Mouse (Mus musculus) limb, embryonic 12.5 days (tissue): ENCODE results near the gene Lpp. TPM values are rescaled to one million over a fixed set of nuclear protein-coding genes. Genes with fewer than 3 reads are reported as not detected.

Experiments used
- ATAC-seq: fragments of 200-750 bp; cut with Nextera tagmentation; 2 replicates; pipeline ENCODE4 v1.8.0; 2017; ENCODE audit warnings: low read depth, moderate TSS enrichment; ENCODE audit not compliant: insufficient number of reproducible peaks, insufficient read depth, low FRiP score, low TSS enrichment
- H3K27ac ChIP-seq: fragments of 300-500 bp; sonication (generic); 2 replicates; pipeline ENCODE4 v1.5.1; 2016; ENCODE audit warnings: mild to moderate bottlenecking, moderate library complexity
- H3K27me3 ChIP-seq: fragments of 300-500 bp; sonication (generic); 2 replicates; pipeline ENCODE4 v1.6.1; 2016; ENCODE audit warnings: mild to moderate bottlenecking, moderate library complexity
- H3K36me3 ChIP-seq: fragments of 300-500 bp; sonication (generic); 2 replicates; pipeline ENCODE4 v1.6.1; 2016; ENCODE audit warnings: mild to moderate bottlenecking, moderate library complexity
- H3K4me1 ChIP-seq: fragments of 300-500 bp; sonication (generic); replicated peaks from 2 replicates; pipeline ENCODE4 v1.6.1; 2016
- H3K4me2 ChIP-seq: fragments of 300-500 bp; sonication (generic); 2 replicates; pipeline ENCODE4 v1.6.1; 2016; ENCODE audit warnings: mild to moderate bottlenecking, moderate library complexity
- H3K4me3 ChIP-seq: fragments of 300-500 bp; sonication (generic); replicated peaks from 2 replicates; pipeline ENCODE4 v1.5.1; 2016; ENCODE audit warnings: mild to moderate bottlenecking
- H3K9ac ChIP-seq: fragments of 300-500 bp; sonication (generic); replicated peaks from 2 replicates; pipeline ENCODE4 v1.6.1; 2016; ENCODE audit warnings: mild to moderate bottlenecking, moderate library complexity
- H3K9me3 ChIP-seq: fragments of 300-500 bp; sonication (generic); 2 replicates; pipeline ENCODE4 v1.6.1; 2016; ENCODE audit warnings: mild to moderate bottlenecking, moderate library complexity
- WGBS: fragments of 180-500 bp; shearing (Covaris S2); methylation state at CpG from one replicate; pipeline ENCODE4 v1.1.7; 2016; 5-methylcytosine and 5-hydroxymethylcytosine counted together
- polyA plus RNA-seq: library from polyadenylated mRNA; unstranded; fragments of >200 nt; fragmentation: Nextera tagmentation; extraction: Ambion mirVana; gene quantifications from 2 replicates; pipeline ENCODE4 v1.2.1, GENCODE M21; 2016

Gene Lpp
- polyA plus RNA-seq, 1 experiment from 2014 or later, result 39.4 TPM

DNA sequence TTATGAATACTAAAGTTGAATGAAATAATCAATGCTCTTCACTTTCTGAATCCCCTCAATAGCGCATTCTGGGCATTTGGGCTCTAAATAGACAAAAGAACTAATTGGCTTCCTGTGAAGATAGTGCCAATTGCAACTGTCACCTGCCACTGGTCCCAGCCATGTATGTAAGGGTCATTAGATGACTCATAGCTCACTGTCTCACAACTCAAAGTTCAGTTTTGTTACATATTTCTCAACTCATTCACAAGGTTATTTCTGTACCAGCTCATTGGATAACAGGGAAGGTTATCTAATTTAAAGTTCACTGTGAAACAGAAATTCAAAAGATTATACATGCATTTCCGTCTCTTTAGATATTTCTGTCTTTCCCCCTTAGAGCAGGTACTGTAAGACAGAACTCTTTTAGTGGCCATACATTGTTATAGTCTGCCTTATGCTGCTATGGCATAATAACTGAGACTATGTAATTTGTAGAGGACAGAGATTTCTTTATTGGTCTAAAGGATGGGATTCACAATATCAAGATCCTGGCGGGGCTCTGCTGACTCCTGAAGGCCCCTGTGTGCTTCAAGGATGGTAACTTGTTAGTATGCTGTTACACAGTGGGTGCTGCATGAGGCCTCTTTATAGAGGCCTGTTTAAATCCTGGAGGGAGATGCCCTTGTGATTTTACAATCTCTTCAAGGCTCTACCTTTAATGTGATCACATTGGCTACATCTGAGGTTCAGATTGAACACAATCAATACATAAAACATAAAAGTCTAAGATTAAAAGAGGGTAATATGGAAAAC is 488.9 kb downstream of the Lpp start:
- ATAC-seq, result no peak
- Histone ChIP-seq H3K4me2 (no peak overlapping the region), H3K36me3 (no peaks in the 10 kb centered on the region), H3K9ac (no peak overlapping the region), H3K9me3 (no peaks in the 10 kb centered on the region), H3K27me3 (no peaks in the 10 kb centered on the region), H3K4me3 (no peak overlapping the region), H3K4me1 (peaks cover 13% of the 10 kb centered on the region), H3K27ac (no peak overlapping the region)
- 78% methylated on average over 3 of the region's 3 CpGs for WGBS

DNA sequence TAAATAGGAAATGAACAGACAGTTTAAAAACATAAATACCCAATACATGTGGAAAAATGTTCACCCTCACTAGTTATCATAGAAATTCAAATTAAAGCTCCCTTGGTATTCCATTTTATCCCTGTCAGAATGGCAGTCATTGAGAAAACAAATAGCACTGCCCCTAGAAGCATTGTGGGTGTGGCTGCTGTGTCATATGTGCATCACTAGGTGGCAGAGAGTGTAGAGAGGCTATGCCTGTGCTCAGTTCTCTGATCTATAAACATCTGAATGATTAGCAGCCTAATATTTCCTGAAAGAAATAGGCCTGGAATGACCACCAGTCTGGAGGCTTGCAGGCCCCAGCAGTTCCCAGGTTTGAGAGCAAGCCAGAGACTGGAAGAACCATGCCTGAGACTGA is 490.7 kb downstream of the Lpp start:
- Histone ChIP-seq H3K4me3 (no peak overlapping the region), H3K36me3 (no peaks in the 10 kb centered on the region), H3K9me3 (no peaks in the 10 kb centered on the region), H3K27ac (no peak overlapping the region), H3K4me2 (no peak overlapping the region), H3K9ac (no peak overlapping the region), H3K4me1 (peaks cover 16% of the 10 kb centered on the region), H3K27me3 (no peaks in the 10 kb centered on the region)
- no peak for ATAC-seq

DNA sequence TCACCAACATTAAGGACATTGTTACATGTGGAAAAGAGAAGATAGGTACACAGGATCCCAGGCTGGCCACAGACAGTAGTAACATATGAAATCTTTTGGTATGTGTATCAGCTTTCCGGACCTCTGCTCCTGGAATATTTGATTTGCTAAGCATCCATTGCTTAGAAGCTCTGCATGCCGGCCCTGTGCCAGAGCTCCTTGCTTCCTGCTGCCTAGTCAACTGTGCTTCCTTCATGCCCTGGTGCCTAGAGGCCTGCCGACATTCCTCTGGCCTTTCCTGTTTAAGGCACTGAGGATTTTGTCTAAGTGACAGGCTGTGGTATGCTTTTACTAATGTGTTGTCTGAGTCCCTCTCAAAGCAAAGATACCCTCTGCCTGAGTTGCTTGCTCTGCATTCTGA is 493.0 kb downstream of the Lpp start:
- Histone ChIP-seq H3K4me3 (no peak overlapping the region), H3K27me3 (no peaks in the 10 kb centered on the region), H3K36me3 (no peaks in the 10 kb centered on the region), H3K4me2 (no peak overlapping the region), H3K9me3 (no peaks in the 10 kb centered on the region), H3K27ac (no peak overlapping the region), H3K9ac (no peak overlapping the region), H3K4me1 (peaks cover 17% of the 10 kb centered on the region)
- ATAC-seq, result no peak
- WGBS, result 58% methylated on average over 3 of the region's 3 CpGs

DNA sequence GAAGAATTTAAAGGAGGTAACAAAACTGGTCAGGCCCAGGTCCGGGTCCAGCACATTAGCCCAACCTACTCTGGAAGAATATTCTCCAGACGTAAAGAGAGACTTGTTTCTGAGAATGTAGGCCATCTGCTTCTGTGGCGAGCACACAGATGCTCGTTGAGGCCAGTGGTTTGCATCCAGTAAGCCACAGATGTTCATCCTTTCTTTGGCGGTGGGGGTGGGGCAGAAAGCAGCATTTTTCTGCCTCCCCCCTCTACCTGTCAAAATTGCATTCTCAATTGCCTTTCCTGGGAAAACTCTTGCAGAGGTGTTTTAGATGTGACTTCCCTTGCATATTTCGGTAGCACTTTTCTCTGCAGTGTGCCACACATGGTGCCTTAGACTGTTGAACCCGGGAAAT is 493.6 kb downstream of the Lpp start:
- Histone ChIP-seq H3K4me3 (no peak overlapping the region), H3K9me3 (no peaks in the 10 kb centered on the region), H3K9ac (no peak overlapping the region), H3K4me1 (peaks cover 19% of the 10 kb centered on the region), H3K36me3 (no peaks in the 10 kb centered on the region), H3K27me3 (no peaks in the 10 kb centered on the region), H3K27ac (no peak overlapping the region), H3K4me2 (no peak overlapping the region)
- ATAC-seq, result no peak
- 42% methylated on average over 7 of the region's 7 CpGs for whole genome bisulfite sequencing

DNA sequence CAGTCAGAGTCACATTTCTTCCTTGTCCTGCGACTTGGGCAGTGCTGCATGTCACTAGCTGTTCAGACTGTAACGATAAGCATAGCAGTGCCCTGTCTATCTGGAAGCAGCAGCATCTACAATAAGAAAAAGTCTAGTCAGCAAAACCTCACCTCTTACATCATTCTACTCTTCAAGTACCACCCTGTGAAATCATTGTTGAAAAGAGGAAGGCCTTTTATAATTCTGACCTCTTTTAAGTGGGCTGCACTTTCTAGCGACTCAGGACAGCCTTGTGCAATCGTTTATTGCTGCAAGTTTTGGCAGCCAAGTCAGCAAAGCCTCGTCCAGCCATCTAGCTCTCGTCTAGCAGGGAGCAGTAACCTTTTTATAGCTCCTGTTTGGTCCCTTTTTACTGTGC is 498.1 kb downstream of the Lpp start:
- Histone ChIP-seq H3K9me3 (no peaks in the 10 kb centered on the region), H3K4me2 (no peak overlapping the region), H3K27ac (no peak overlapping the region), H3K4me1 (peaks cover 15% of the 10 kb centered on the region), H3K27me3 (no peaks in the 10 kb centered on the region), H3K36me3 (no peaks in the 10 kb centered on the region), H3K9ac (no peak overlapping the region), H3K4me3 (no peak overlapping the region)
- 31% methylated on average over 6 of the region's 6 CpGs for WGBS
- no peak for ATAC-seq

DNA sequence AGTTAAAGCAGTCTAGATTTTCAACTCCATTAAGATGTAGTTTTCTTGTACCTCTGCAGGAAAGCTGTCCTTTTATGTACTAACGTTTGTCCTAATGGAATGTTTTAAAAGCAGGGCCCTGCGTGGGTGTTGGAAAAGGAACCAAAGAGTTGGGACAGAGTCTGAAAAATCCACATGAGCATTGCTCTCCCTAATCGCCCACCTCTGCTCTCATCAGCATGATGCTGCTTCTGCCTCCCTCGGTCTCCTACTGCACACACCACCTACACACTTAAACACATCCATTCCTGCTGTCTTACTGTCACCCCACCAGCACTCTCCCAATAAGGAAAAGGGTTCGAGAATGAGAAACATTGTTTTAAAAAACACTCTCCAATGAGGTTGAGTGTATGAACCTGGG is 501.9 kb downstream of the Lpp start:
- H3K9ac ChIP-seq, result no peak overlapping the region
- no peaks in the 10 kb centered on the region for H3K36me3 ChIP-seq
- WGBS, result 61% methylated on average over 5 of the region's 5 CpGs
- no peak overlapping the region for H3K27ac ChIP-seq
- no peaks in the 10 kb centered on the region for H3K27me3 ChIP-seq
- ATAC-seq, result no peak
- no peak overlapping the region for H3K4me2 ChIP-seq
- peaks cover 10% of the 10 kb centered on the region for H3K4me1 ChIP-seq
- no peaks in the 10 kb centered on the region for H3K9me3 ChIP-seq
- no peak overlapping the region for H3K4me3 ChIP-seq

DNA sequence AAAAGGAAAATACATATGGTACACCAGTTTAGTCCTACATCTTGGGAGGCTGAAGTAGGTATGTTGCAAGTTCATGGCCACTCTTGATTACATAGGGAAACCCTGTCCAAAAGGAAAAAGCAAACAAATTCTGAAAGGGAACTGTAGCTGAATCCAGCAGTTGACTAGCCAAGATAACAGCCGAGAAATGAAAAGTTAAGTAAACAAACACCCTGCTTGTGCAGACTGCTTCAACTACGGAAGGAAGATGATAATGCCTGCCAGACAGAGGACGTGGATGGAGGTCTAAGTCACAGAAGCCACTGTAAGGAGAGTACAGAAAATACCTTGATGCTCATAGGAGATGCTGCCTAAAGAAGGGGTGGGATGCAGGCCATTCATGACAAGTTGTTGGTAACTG is 504.3 kb downstream of the Lpp start:
- H3K4me1 ChIP-seq, result peaks cover 20% of the 10 kb centered on the region
- no peak overlapping the region for H3K4me3 ChIP-seq
- H3K27ac ChIP-seq, result no peak overlapping the region
- 84% methylated on average over 3 of the region's 3 CpGs for WGBS
- no peaks in the 10 kb centered on the region for H3K9me3 ChIP-seq
- no peaks in the 10 kb centered on the region for H3K27me3 ChIP-seq
- no peak overlapping the region for H3K4me2 ChIP-seq
- H3K36me3 ChIP-seq, result no peaks in the 10 kb centered on the region
- H3K9ac ChIP-seq, result no peak overlapping the region
- no peak for ATAC-seq

DNA sequence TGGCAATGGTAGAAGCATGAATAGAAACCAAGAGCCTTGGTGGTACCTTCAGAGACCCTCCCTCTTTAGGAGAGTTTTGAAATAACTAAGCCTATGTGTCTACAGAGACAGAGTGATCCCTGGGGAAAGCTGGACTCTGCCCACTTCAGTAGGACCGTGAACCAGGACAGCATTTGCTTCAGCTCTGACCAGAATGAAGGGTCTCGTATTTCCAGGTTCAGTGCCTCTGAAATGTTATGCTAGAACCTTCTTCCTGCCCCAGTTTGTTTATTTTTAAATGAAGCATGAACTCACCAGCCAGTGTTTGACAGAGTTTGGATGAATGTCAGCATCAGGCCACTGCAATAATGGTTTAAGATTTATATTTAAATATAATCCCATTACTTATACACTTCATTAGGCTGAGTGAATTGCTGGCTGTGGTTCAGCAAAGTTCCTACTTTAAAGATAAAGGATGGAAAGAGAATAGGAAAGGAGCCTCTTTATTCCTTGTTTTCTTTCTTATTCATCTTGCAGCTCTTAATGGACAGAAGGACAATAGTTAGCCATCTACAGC is 507.0 kb downstream of the Lpp start:
- Histone ChIP-seq H3K36me3 (no peaks in the 10 kb centered on the region), H3K27ac (no peak overlapping the region)
- WGBS, result 47% methylated on average over 2 of the region's 2 CpGs

DNA sequence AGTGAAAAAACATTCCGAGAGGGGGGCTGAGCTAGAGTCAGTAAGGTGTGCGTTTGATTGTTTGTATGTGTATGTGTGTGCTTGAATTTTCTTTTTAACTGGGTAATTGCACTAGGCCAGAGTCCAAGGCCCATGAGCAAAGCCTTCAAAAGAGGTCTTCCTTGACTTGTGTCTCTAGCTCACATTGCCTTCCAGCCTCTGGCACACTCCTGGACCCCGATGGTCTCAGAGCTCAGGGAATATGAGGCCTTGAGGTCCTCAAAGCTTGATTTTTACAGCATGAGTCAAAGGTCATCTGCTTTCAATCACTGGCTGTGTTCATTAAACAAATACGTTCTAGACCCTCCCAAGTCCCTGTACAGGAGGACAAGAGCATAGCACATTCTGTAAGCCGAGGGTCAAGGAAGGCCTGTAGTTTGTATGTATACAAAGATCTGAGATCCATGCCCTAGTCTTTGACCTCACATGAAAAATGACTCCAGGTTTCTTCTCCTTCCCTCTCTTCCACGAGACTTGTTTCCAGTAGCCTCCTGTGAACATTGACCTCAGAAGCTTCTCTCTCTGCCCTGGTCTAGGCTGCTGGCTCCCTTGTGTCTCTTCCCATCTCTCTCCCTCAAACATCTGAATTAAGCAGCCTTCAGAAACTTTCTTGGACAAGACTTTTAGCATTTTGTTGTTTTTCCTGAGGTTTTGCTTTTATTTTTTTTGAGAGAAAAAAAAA is 508.0 kb downstream of the Lpp start:
- no peak overlapping the region for H3K4me2 ChIP-seq
- no peak for ATAC-seq
- H3K27ac ChIP-seq, result no peak overlapping the region
- no peaks in the 10 kb centered on the region for H3K27me3 ChIP-seq
- 45% methylated on average over 6 of the region's 6 CpGs for WGBS
- no peak overlapping the region for H3K4me3 ChIP-seq
- no peak overlapping the region for H3K9ac ChIP-seq
- H3K4me1 ChIP-seq, result peaks cover 20% of the 10 kb centered on the region
- no peaks in the 10 kb centered on the region for H3K9me3 ChIP-seq
- H3K36me3 ChIP-seq, result no peaks in the 10 kb centered on the region

More for the DNA sequence above, 507.0 kb downstream of the Lpp start:
- no peak overlapping the region for H3K4me2 ChIP-seq
- H3K9me3 ChIP-seq, result no peaks in the 10 kb centered on the region
- H3K9ac ChIP-seq, result no peak overlapping the region
- no peak for ATAC-seq
- peaks cover 20% of the 10 kb centered on the region for H3K4me1 ChIP-seq
- H3K27me3 ChIP-seq, result no peaks in the 10 kb centered on the region
- no peak overlapping the region for H3K4me3 ChIP-seq

DNA sequence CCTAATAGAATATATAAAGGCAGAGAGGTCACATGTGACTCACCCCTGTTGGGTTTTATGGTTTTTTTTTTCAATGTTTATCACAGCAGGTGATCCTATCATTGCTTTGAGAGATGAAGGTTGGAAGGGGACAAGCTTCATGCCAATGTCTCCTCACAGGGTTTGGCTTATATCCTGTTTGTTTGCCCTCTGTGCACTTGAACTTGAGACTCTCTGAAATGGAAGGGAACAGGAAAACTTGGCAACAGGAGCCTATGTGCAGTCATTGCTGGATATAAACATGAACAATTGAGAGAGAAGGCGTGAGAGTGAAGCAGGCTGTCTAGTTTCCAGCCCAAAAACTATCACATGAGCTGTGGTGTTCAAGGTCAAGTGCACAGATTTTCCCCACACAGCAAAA is 508.8 kb downstream of the Lpp start:
- ATAC-seq, result no peak
- H3K27me3 ChIP-seq, result no peaks in the 10 kb centered on the region
- peaks cover 20% of the 10 kb centered on the region for H3K4me1 ChIP-seq

DNA sequence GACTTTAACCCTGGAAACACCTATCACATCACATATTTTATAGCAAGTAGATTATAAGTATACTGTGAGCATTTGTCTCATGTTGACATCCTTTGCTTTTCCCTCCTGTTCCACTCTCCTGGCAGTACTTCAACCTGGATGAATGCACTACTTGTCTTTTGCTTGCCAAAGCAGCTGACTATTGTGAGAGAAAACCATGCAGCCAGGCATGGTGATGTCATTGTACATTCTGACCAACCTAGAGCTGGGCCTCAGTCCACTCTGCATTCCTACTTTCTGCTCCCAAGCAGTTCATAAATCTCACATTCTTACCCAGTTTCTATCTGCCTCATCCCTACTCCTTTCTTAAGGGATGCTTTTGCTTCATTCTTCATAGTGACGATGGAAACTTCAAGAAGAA is 515.6 kb downstream of the Lpp start:
- Histone ChIP-seq H3K9ac (no peak overlapping the region), H3K9me3 (no peaks in the 10 kb centered on the region)
- WGBS, result 84% methylated on average over 1 of the region's 1 CpGs

More for the DNA sequence above, 508.8 kb downstream of the Lpp start:
- no peak overlapping the region for H3K27ac ChIP-seq
- no peak overlapping the region for H3K4me2 ChIP-seq
- no peak overlapping the region for H3K9ac ChIP-seq
- H3K36me3 ChIP-seq, result no peaks in the 10 kb centered on the region
- no peaks in the 10 kb centered on the region for H3K9me3 ChIP-seq
- WGBS, result 81% methylated on average over 1 of the region's 1 CpGs
- H3K4me3 ChIP-seq, result no peak overlapping the region

More for the DNA sequence above, 515.6 kb downstream of the Lpp start:
- H3K4me3 ChIP-seq, result no peak overlapping the region
- H3K27ac ChIP-seq, result no peak overlapping the region
- H3K4me2 ChIP-seq, result no peak overlapping the region
- H3K4me1 ChIP-seq, result no peaks in the 10 kb centered on the region
- no peak for ATAC-seq
- H3K36me3 ChIP-seq, result no peaks in the 10 kb centered on the region
- H3K27me3 ChIP-seq, result no peaks in the 10 kb centered on the region
